Mouse (Mus musculus): Measurements from ENCODE around the gene Mettl2. TPM values are rescaled to one million over a fixed set of nuclear protein-coding genes. Genes with fewer than 3 reads are reported as not detected.

Mettl2 gene
- polyA plus RNA-seq (2015; fragmentation: Illumina TruSeq; extraction: RNeasy Lipid Tissue Mini Kit (QIAGEN cat#74804); ENCODE audit: insufficient read depth, low read depth, low replicate concordance) = 3.6 TPM

DNA sequence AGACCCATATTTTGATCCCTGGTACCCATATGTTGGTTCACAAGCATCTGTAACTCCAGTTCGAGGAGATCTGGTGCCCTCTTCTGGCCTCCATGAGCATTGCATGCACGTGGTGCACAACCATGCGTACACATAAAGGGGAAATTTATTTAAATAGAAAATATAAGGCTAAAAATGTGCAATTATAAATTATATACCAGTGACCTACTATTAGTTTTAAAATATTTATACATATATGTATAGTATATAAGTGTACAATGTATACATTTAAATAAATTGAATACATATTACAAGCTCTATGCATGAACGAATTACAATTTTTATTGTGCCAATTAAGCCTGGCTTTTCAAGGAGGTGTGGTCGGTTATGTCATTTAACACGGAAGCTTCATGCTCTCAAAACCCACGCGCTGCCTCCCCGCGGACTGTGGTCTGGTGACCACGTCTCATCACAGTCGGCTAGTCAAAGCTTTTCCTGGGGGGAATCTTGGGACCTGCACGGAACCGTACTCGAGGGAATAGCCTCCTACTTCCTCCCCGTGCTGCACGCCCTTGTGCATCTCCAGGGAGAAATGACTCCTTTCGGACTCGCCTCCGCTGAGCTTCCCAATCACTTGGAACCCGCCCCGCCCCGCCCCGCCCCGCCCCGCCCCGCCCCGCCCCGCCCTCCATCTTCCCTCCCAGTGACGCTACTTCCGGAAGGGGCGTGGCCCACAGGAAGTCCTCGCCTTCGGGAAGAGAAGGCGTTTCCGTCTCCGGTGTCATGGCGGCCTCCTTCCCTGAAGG is at the start of gene Mettl2:
Gene Mettl2 (plus strand): TSS at position 691 of the 785 bp plus-strand sequence.

DNA sequence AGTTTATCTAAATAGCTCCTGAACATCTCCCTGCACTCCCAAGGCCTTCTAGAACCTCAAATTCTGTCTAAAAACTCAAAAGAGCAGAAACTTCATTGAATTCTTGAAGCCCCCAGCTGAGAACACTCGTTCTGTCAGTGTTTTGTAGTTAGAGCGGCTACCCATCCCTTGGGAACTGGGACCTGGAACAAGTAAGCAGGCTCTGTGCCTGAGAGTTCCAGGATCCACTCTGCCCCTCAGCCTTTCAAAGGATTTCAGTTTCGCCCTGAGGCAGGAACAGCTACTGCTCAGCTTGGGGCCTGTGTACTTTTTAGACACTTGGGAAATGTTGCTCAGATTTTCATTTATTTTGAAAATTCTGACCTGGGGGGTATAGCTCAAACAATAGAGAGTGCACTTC is 20.4 kb downstream of the Mettl2 start, which contains the start of gene Gm10842:
Gene Gm10842 (plus strand): TSS at position 301 of the 400 bp plus-strand sequence.

DNA sequence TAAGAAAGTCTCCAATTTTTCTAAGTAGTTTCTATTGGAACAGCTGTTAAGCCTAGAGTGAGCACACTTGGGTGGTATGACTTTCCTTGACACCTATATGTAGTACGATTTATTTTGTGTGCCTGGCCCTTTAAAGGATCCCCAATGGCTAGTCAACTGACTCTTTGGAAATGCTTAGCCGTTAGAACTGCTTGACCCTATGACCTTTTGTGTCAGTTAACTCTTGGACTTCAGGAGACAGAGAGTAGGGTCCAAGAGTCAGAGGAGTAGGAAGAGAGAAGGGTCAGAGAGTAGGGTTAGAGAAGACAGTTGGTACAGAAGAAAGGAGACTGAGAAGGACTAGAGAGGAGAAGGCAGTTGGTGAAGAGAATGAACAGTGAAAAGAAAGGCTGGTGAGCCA is 52.3 kb downstream of the Mettl2 start, which contains the start of gene Tlk2:
Gene Tlk2 (plus strand): TSS at position 292 of the 400 bp plus-strand sequence.

Other genes with a start within 250 kb of the Mettl2 start
- not detected for gene Efcab3, start 62.8 kb upstream of the Mettl2 start, polyA plus RNA-seq (2015; fragmentation: Illumina TruSeq; extraction: RNeasy Lipid Tissue Mini Kit (QIAGEN cat#74804); ENCODE audit: insufficient read depth, low read depth, low replicate concordance)
- not detected for gene Gm10842, start 20.5 kb downstream of the Mettl2 start, polyA plus RNA-seq (2015; fragmentation: Illumina TruSeq; extraction: RNeasy Lipid Tissue Mini Kit (QIAGEN cat#74804); ENCODE audit: insufficient read depth, low read depth, low replicate concordance)
- gene Tlk2, start 52.4 kb downstream of the Mettl2 start, polyA plus RNA-seq (2015; fragmentation: Illumina TruSeq; extraction: RNeasy Lipid Tissue Mini Kit (QIAGEN cat#74804); ENCODE audit: insufficient read depth, low read depth, low replicate concordance) = 7.3 TPM
- 3.4 TPM for gene Mrc2, start 166.2 kb downstream of the Mettl2 start, polyA plus RNA-seq (2015; fragmentation: Illumina TruSeq; extraction: RNeasy Lipid Tissue Mini Kit (QIAGEN cat#74804); ENCODE audit: insufficient read depth, low read depth, low replicate concordance)